ENCODE assay signal across 22 mouse cellular contexts in genomic region chr15:103547983-103548382, GRCm38 (mm10). TPM values are rescaled to one million over a fixed set of nuclear protein-coding genes. Genes with fewer than 3 reads are reported as not detected.
A peak's percentile ranks its signal among the peaks of the same experiment; 100 is the strongest.
DNase-seq lines count a peak whose midpoint lies in the region; ATAC-seq and TF ChIP-seq lines count a peak whose summit lies in the region.
"Had no signal": no experiment of that assay in that cellular context is flagged by ENCODE, and none has a peak within 500 bp of the region (broad histone marks: within the 10 kb centered on the region; RNA-seq: fewer than 3 reads in every experiment).

No protein-coding gene starts in this region.

- no peak for TF ChIP-seq POLR2A in brain, embryonic 14.5 days (IDR thresholded peaks at IDR 0.05; ENCODE audit: borderline replicate concordance, extremely low read depth, insufficient read depth, insufficient read length, poor library complexity, severe bottlenecking)

- no peak overlapping the region for H3K4me2 ChIP-seq in forebrain, embryonic 11.5 days (ENCODE audit: low read depth, low read length, severe bottlenecking)
- no peak overlapping the region for H3K4me2 ChIP-seq in kidney, postnatal 0 days (ENCODE audit: low read length)
- H3K4me2 ChIP-seq in neural tube, embryonic 15.5 days, result no peak overlapping the region
- H3K4me2 ChIP-seq: forebrain, embryonic 15.5 days; hindbrain, embryonic 13.5 days; liver, embryonic 11.5 days; neural tube, embryonic 12.5 days had no signal

- H3K36me3 ChIP-seq in forebrain, embryonic 10.5 days (replicated peaks), result no peaks in the 10 kb centered on the region
- no peaks in the 10 kb centered on the region for H3K36me3 ChIP-seq in forebrain, embryonic 11.5 days (ENCODE audit: control insufficient read depth, insufficient read depth, low read length)
- no peaks in the 10 kb centered on the region for H3K36me3 ChIP-seq in kidney, postnatal 0 days (ENCODE audit: insufficient read depth, low read length)
- no peaks in the 10 kb centered on the region for H3K36me3 ChIP-seq in neural tube, embryonic 15.5 days
- H3K36me3 ChIP-seq: forebrain, embryonic 15.5 days; hindbrain, embryonic 13.5 days; neural tube, embryonic 12.5 days had no signal

- no peak overlapping the region for H3K27ac ChIP-seq in forebrain, embryonic 10.5 days
- H3K27ac ChIP-seq in forebrain, embryonic 11.5 days (ENCODE audit: low read depth, low read length), result no peak overlapping the region
- no peak overlapping the region for H3K27ac ChIP-seq in kidney, postnatal 0 days
- no peak overlapping the region for H3K27ac ChIP-seq in neural tube, embryonic 15.5 days (replicated peaks)
- H3K27ac ChIP-seq: forebrain, embryonic 15.5 days; hindbrain, embryonic 13.5 days; neural tube, embryonic 12.5 days had no signal

- intact Hi-C loops in left cerebral cortex, postnatal 36 days (cut with DNase I), result no loop called here

- ATAC-seq in forebrain, embryonic 11.5 days (replicated peaks; ENCODE audit: low FRiP score), result no peak
- ATAC-seq in kidney, postnatal 0 days (replicated peaks; ENCODE audit: low FRiP score, low read depth), result no peak
- no peak for ATAC-seq in neural tube, embryonic 15.5 days (ENCODE audit: low FRiP score)
- ATAC-seq: forebrain, embryonic 15.5 days; intestine, embryonic 16.5 days had no signal

- TF ChIP-seq CTCF in kidney, postnatal 0 days (IDR thresholded peaks at IDR 0.05; ENCODE audit: low read depth), result peak; percentile 38; the same call in 1 of the 2 replicates
- peak; percentile 22; the same call in 1 of the 2 replicates for TF ChIP-seq CTCF in brain, embryonic 14.5 days (IDR thresholded peaks at IDR 0.05; ENCODE audit: borderline replicate concordance, extremely low read depth, insufficient read depth, insufficient read length)

- peak; percentile 12 for DNase-seq in forebrain, embryonic 10.5 days (ENCODE audit: extremely low spot score, low spot score)
- no peak for DNase-seq in forebrain, embryonic 11.5 days (ENCODE audit: low spot score)
- no peak for DNase-seq in kidney, postnatal 0 days (ENCODE audit: low spot score)
- DNase-seq in kidney, postnatal 14 days, result no peak
- DNase-seq in neural tube, embryonic 10.5 days (ENCODE audit: extremely low spot score, low spot score), result peak; percentile 8
- DNase-seq in brain, embryonic 14.5 days (ENCODE audit: low read depth), result no peak
- no peak for DNase-seq in left cerebral cortex, postnatal 36 days (ENCODE audit: low spot score in 2 of 2)
- DNase-seq: heart, adult 18-20 months; kidney, postnatal 10 days; right cerebral cortex, postnatal 25 days; thymus, postnatal 25 days had no signal

- H3K4me3 ChIP-seq in forebrain, embryonic 10.5 days, result no peak overlapping the region
- H3K4me3 ChIP-seq in forebrain, embryonic 11.5 days (ENCODE audit: low read depth, low read length), result no peak overlapping the region
- H3K4me3 ChIP-seq in kidney, postnatal 0 days (replicated peaks; ENCODE audit: low read depth, low read length), result no peak overlapping the region
- no peak overlapping the region for H3K4me3 ChIP-seq in neural tube, embryonic 15.5 days (replicated peaks)
- H3K4me3 ChIP-seq: forebrain, embryonic 15.5 days; hindbrain, embryonic 13.5 days; neural tube, embryonic 12.5 days had no signal

- H3K4me1 ChIP-seq in forebrain, embryonic 10.5 days, result peaks cover 6% of the 10 kb centered on the region
- H3K4me1 ChIP-seq in forebrain, embryonic 11.5 days (replicated peaks; ENCODE audit: control insufficient read depth, insufficient read depth, low read length), result no peaks in the 10 kb centered on the region
- no peaks in the 10 kb centered on the region for H3K4me1 ChIP-seq in kidney, postnatal 0 days (replicated peaks; ENCODE audit: insufficient read depth, low read length)
- H3K4me1 ChIP-seq in neural tube, embryonic 15.5 days, result 0 out of 2 replicates have a peak, but pooled peaks cover 3% of the 10 kb centered on the region
- H3K4me1 ChIP-seq: forebrain, embryonic 15.5 days; hindbrain, embryonic 13.5 days; neural tube, embryonic 12.5 days had no signal

- WGBS in forebrain, embryonic 10.5 days, result 83% methylated on average over 3 of the region's 3 CpGs
- WGBS in forebrain, embryonic 11.5 days, result 89% methylated on average over 3 of the region's 3 CpGs
- WGBS in kidney, postnatal 0 days, result 84% methylated on average over 3 of the region's 3 CpGs
- WGBS in neural tube, embryonic 15.5 days, result 93% methylated on average over 3 of the region's 3 CpGs

- no peaks in the 10 kb centered on the region for H3K9me3 ChIP-seq in forebrain, embryonic 10.5 days
- H3K9me3 ChIP-seq in forebrain, embryonic 11.5 days (ENCODE audit: control insufficient read depth, low read length), result no peaks in the 10 kb centered on the region
- no peaks in the 10 kb centered on the region for H3K9me3 ChIP-seq in kidney, postnatal 0 days (replicated peaks; ENCODE audit: low read length)
- no peaks in the 10 kb centered on the region for H3K9me3 ChIP-seq in neural tube, embryonic 15.5 days (replicated peaks)
- H3K9me3 ChIP-seq: forebrain, embryonic 15.5 days; hindbrain, embryonic 13.5 days; neural tube, embryonic 12.5 days had no signal

- H3K9ac ChIP-seq in forebrain, embryonic 11.5 days (ENCODE audit: low read length), result no peak overlapping the region
- H3K9ac ChIP-seq in kidney, postnatal 0 days (ENCODE audit: low read depth, low read length), result no peak overlapping the region
- no peak overlapping the region for H3K9ac ChIP-seq in neural tube, embryonic 15.5 days (replicated peaks)
- H3K9ac ChIP-seq: forebrain, embryonic 15.5 days; hindbrain, embryonic 13.5 days; neural tube, embryonic 12.5 days had no signal

- H3K27me3 ChIP-seq in forebrain, embryonic 10.5 days (ENCODE audit: poor library complexity, severe bottlenecking), result no peaks in the 10 kb centered on the region; the same call in 1 of the 2 replicates
- H3K27me3 ChIP-seq in forebrain, embryonic 11.5 days (ENCODE audit: control insufficient read depth, insufficient read depth, low read length), result no peaks in the 10 kb centered on the region
- no peaks in the 10 kb centered on the region for H3K27me3 ChIP-seq in kidney, postnatal 0 days (ENCODE audit: insufficient read depth, low read length)
- no peaks in the 10 kb centered on the region for H3K27me3 ChIP-seq in neural tube, embryonic 15.5 days (replicated peaks)
- H3K27me3 ChIP-seq: forebrain, embryonic 15.5 days; hindbrain, embryonic 13.5 days; neural tube, embryonic 12.5 days had no signal

RNA-seq across cellular contexts. Expression of gene Ppp1r1a, which starts 10.2 kb away (rescaled TPM):
- 34.4 and 36.0 TPM in 2 replicates for polyA plus RNA-seq in forebrain, embryonic 10.5 days (2016; fragmentation: Nextera tagmentation; extraction: Ambion mirVana)
- 38.8 and 43.7 TPM in 2 replicates for polyA plus RNA-seq in forebrain, embryonic 11.5 days (2014; fragmentation: Nextera tagmentation; extraction: Ambion mirVana)
- 85.5 and 93.2 TPM in 2 replicates for polyA plus RNA-seq in kidney, postnatal 0 days (2015; fragmentation: Nextera tagmentation; extraction: Ambion mirVana)
- polyA plus RNA-seq in neural tube, embryonic 15.5 days (2015; fragmentation: Nextera tagmentation; extraction: Ambion mirVana), result 94.4 and 118 TPM in 2 replicates
- 63.5 and 68.4 TPM in 2 replicates for polyA plus RNA-seq in brain, embryonic 14.5 days (2012; rRNA removed)
- 100 to 1,000 TPM; 148 to 164 TPM for total RNA-seq in left cerebral cortex, postnatal 36 days (2021)
- total RNA-seq: megakaryocyte-erythroid progenitor cell, adult 5-6 weeks had no signal

RNA-seq across cellular contexts. Expression of gene Glycam1, which starts 16.9 kb away (rescaled TPM):
- not detected in 2 replicates for polyA plus RNA-seq in forebrain, embryonic 10.5 days (2016; fragmentation: Nextera tagmentation; extraction: Ambion mirVana)
- not detected in 2 replicates for polyA plus RNA-seq in forebrain, embryonic 11.5 days (2014; fragmentation: Nextera tagmentation; extraction: Ambion mirVana)
- polyA plus RNA-seq in kidney, postnatal 0 days (2015; fragmentation: Nextera tagmentation; extraction: Ambion mirVana), result not detected in 2 replicates
- polyA plus RNA-seq in neural tube, embryonic 15.5 days (2015; fragmentation: Nextera tagmentation; extraction: Ambion mirVana), result not detected in 2 replicates
- not detected in 2 replicates for polyA plus RNA-seq in brain, embryonic 14.5 days (2012; rRNA removed)
- total RNA-seq in left cerebral cortex, postnatal 36 days (2021), result not detected
- total RNA-seq: adrenal gland, adult 18-20 months; gastrocnemius, adult 18-20 months; megakaryocyte-erythroid progenitor cell, adult 5-6 weeks had no signal
- polyA plus RNA-seq: forebrain, embryonic 15.5 days; heart, embryonic 16.5 days; hindbrain, embryonic 13.5 days; intestine, embryonic 16.5 days; liver, embryonic 11.5 days; lung, embryonic 16.5 days; neural tube, embryonic 12.5 days had no signal

RNA-seq across cellular contexts. Expression of gene Pde1b, which starts 45.1 kb away (rescaled TPM):
- polyA plus RNA-seq in forebrain, embryonic 10.5 days (2016; fragmentation: Nextera tagmentation; extraction: Ambion mirVana), result 19.1 and 19.6 TPM in 2 replicates
- polyA plus RNA-seq in forebrain, embryonic 11.5 days (2014; fragmentation: Nextera tagmentation; extraction: Ambion mirVana), result 27.2 and 29.9 TPM in 2 replicates
- 3.5 and 3.9 TPM in 2 replicates for polyA plus RNA-seq in kidney, postnatal 0 days (2015; fragmentation: Nextera tagmentation; extraction: Ambion mirVana)
- 77.9 and 89.8 TPM in 2 replicates for polyA plus RNA-seq in neural tube, embryonic 15.5 days (2015; fragmentation: Nextera tagmentation; extraction: Ambion mirVana)
- 92.4 and 94.5 TPM in 2 replicates for polyA plus RNA-seq in brain, embryonic 14.5 days (2012; rRNA removed)
- 100 to 1,000 TPM; 160 to 189 TPM for total RNA-seq in left cerebral cortex, postnatal 36 days (2021)

Comparison
In these comparisons a context has a peak if more than half of its experiments do, and no peak if none do; other contexts are left out.
1. DNase-seq: peak in forebrain, embryonic 10.5 days (single experiment) and neural tube, embryonic 10.5 days (single experiment); none in forebrain, embryonic 11.5 days (single experiment), kidney, postnatal 0 days (single experiment), kidney, postnatal 14 days (single experiment), brain, embryonic 14.5 days (single experiment) and left cerebral cortex, postnatal 36 days (0 of 2).